Mouse (Mus musculus): ENCODE data around the gene Sp2. TPM values are rescaled to one million over a fixed set of nuclear protein-coding genes. Genes with fewer than 3 reads are reported as not detected.

The Sp2 gene
- polyA plus RNA-seq, 1 experiment from 2014 or later, result 17.3 TPM

- 3% methylated on average over 26 of the region's 27 CpGs for WGBS (ENCODE audit: insufficient replicate concordance)
- Histone ChIP-seq H3K4me3 (ENCODE audit: low read depth, low read length) (peak overlapping the region; percentile 48), H3K4me2 (peak overlapping the region; percentile 89), H3K4me1 (ENCODE audit: control insufficient read depth, insufficient read depth, low read length) (peaks cover 29% of the 10 kb centered on the region), H3K9me3 (replicated peaks; ENCODE audit: control insufficient read depth, low read length) (no peaks in the 10 kb centered on the region), H3K27ac (ENCODE audit: low read depth, low read length) (no peak overlapping the region), H3K27me3 (ENCODE audit: control insufficient read depth, insufficient read depth, low read length) (peaks cover 89% of the 10 kb centered on the region), H3K9ac (ENCODE audit: low read depth, low read length) (no peak overlapping the region), H3K36me3 (ENCODE audit: control insufficient read depth, insufficient read depth, low read length) (no peaks in the 10 kb centered on the region)
- no peak for ATAC-seq (replicated peaks; ENCODE audit: insufficient number of reproducible peaks, low FRiP score, low TSS enrichment)
These were observed 38.5 kb upstream of the Sp2 start for GRCm38 (mm10) chr11:97021121-97021765.

GRCm38 (mm10) chr11:97019345-97019708 is 36.6 kb upstream of the Sp2 start:
- no peak overlapping the region for H3K9ac ChIP-seq (ENCODE audit: low read depth, low read length)
- WGBS (ENCODE audit: insufficient replicate concordance), result 3% methylated on average over 13 of the region's 13 CpGs

GRCm38 (mm10) chr11:97018583-97019344 is 36.0 kb upstream of the Sp2 start:
- Histone ChIP-seq H3K36me3 (ENCODE audit: control insufficient read depth, insufficient read depth, low read length) (no peaks in the 10 kb centered on the region), H3K4me2 (peak overlapping the region; percentile 63), H3K27me3 (ENCODE audit: control insufficient read depth, insufficient read depth, low read length) (peaks cover 89% of the 10 kb centered on the region), H3K9ac (ENCODE audit: low read depth, low read length) (0 out of 2 replicates have a peak overlapping the region, but pooled peaks have one; percentile 22), H3K4me3 (ENCODE audit: low read depth, low read length) (peak overlapping the region; percentile 42), H3K4me1 (ENCODE audit: control insufficient read depth, insufficient read depth, low read length) (peaks cover 21% of the 10 kb centered on the region), H3K27ac (ENCODE audit: low read depth, low read length) (no peak overlapping the region), H3K9me3 (replicated peaks; ENCODE audit: control insufficient read depth, low read length) (no peaks in the 10 kb centered on the region)
- WGBS (ENCODE audit: insufficient replicate concordance), result 2% methylated on average over 54 of the region's 68 CpGs
- ATAC-seq (replicated peaks; ENCODE audit: insufficient number of reproducible peaks, low FRiP score, low TSS enrichment), result no peak

More at GRCm38 (mm10) chr11:97019345-97019708, 36.6 kb upstream of the Sp2 start:
- Histone ChIP-seq H3K4me3 (ENCODE audit: low read depth, low read length) (peak overlapping the region; percentile 42), H3K27ac (ENCODE audit: low read depth, low read length) (no peak overlapping the region), H3K9me3 (replicated peaks; ENCODE audit: control insufficient read depth, low read length) (no peaks in the 10 kb centered on the region), H3K36me3 (ENCODE audit: control insufficient read depth, insufficient read depth, low read length) (no peaks in the 10 kb centered on the region), H3K4me1 (ENCODE audit: control insufficient read depth, insufficient read depth, low read length) (peaks cover 21% of the 10 kb centered on the region), H3K4me2 (peak overlapping the region; percentile 63), H3K27me3 (ENCODE audit: control insufficient read depth, insufficient read depth, low read length) (peaks cover 92% of the 10 kb centered on the region)
- ATAC-seq (replicated peaks; ENCODE audit: insufficient number of reproducible peaks, low FRiP score, low TSS enrichment), result no peak

- H3K36me3 ChIP-seq (ENCODE audit: control insufficient read depth, insufficient read depth, low read length), result no peaks in the 10 kb centered on the region
- under 1% methylated on average over 36 of the region's 36 CpGs for WGBS (ENCODE audit: insufficient replicate concordance)
- peaks cover 21% of the 10 kb centered on the region for H3K4me1 ChIP-seq (ENCODE audit: control insufficient read depth, insufficient read depth, low read length)
- H3K4me2 ChIP-seq, result peak overlapping the region; percentile 63
- no peak overlapping the region for H3K9ac ChIP-seq (ENCODE audit: low read depth, low read length)
- peaks cover 80% of the 10 kb centered on the region for H3K27me3 ChIP-seq (ENCODE audit: control insufficient read depth, insufficient read depth, low read length)
- no peaks in the 10 kb centered on the region for H3K9me3 ChIP-seq (replicated peaks; ENCODE audit: control insufficient read depth, low read length)
- peak overlapping the region; percentile 42 for H3K4me3 ChIP-seq (ENCODE audit: low read depth, low read length)
- H3K27ac ChIP-seq (ENCODE audit: low read depth, low read length), result no peak overlapping the region
- ATAC-seq (replicated peaks; ENCODE audit: insufficient number of reproducible peaks, low FRiP score, low TSS enrichment), result no peak
These were observed 35.2 kb upstream of the Sp2 start for GRCm38 (mm10) chr11:97017696-97018582.

- Histone ChIP-seq H3K27me3 (ENCODE audit: control insufficient read depth, insufficient read depth, low read length) (peaks cover 73% of the 10 kb centered on the region), H3K4me1 (ENCODE audit: control insufficient read depth, insufficient read depth, low read length) (no peaks in the 10 kb centered on the region), H3K4me3 (ENCODE audit: low read depth, low read length) (no peak within 1 kb of the TSS), H3K4me2 (no peak within 1 kb of the TSS), H3K27ac (ENCODE audit: low read depth, low read length) (no peak within 1 kb of the TSS), H3K36me3 (ENCODE audit: control insufficient read depth, insufficient read depth, low read length) (no peaks in the 10 kb centered on the region), H3K9me3 (replicated peaks; ENCODE audit: control insufficient read depth, low read length) (no peaks in the 10 kb centered on the region), H3K9ac (ENCODE audit: low read depth, low read length) (no peak within 1 kb of the TSS)
- WGBS (ENCODE audit: insufficient replicate concordance), result 23% methylated on average over 8 of the region's 8 CpGs
- no peak for ATAC-seq (replicated peaks; ENCODE audit: insufficient number of reproducible peaks, low FRiP score, low TSS enrichment)
These were observed 30.4 kb upstream of the Sp2 start, which contains the start of gene Sp6 for GRCm38 (mm10) chr11:97013121-97013670. TSS of gene Sp6 (plus strand) at chr11:97013394.

- Histone ChIP-seq H3K4me2 (no peak overlapping the region), H3K27me3 (ENCODE audit: control insufficient read depth, insufficient read depth, low read length) (peaks cover 50% of the 10 kb centered on the region), H3K4me3 (ENCODE audit: low read depth, low read length) (no peak overlapping the region), H3K4me1 (ENCODE audit: control insufficient read depth, insufficient read depth, low read length) (no peaks in the 10 kb centered on the region), H3K9ac (ENCODE audit: low read depth, low read length) (no peak overlapping the region), H3K36me3 (ENCODE audit: control insufficient read depth, insufficient read depth, low read length) (no peaks in the 10 kb centered on the region), H3K9me3 (replicated peaks; ENCODE audit: control insufficient read depth, low read length) (no peaks in the 10 kb centered on the region), H3K27ac (ENCODE audit: low read depth, low read length) (no peak overlapping the region)
- 25% methylated on average over 8 of the region's 8 CpGs for WGBS (ENCODE audit: insufficient replicate concordance)
- no peak for ATAC-seq (replicated peaks; ENCODE audit: insufficient number of reproducible peaks, low FRiP score, low TSS enrichment)
These were observed 26.5 kb upstream of the Sp2 start for GRCm38 (mm10) chr11:97009198-97009790.

- no peak overlapping the region for H3K9ac ChIP-seq (ENCODE audit: low read depth, low read length)
- no peak for ATAC-seq (replicated peaks; ENCODE audit: insufficient number of reproducible peaks, low FRiP score, low TSS enrichment)
- no peak overlapping the region for H3K4me3 ChIP-seq (ENCODE audit: low read depth, low read length)
- no peak overlapping the region for H3K27ac ChIP-seq (ENCODE audit: low read depth, low read length)
- no peak overlapping the region for H3K4me2 ChIP-seq
- H3K4me1 ChIP-seq (ENCODE audit: control insufficient read depth, insufficient read depth, low read length), result no peaks in the 10 kb centered on the region
- WGBS (ENCODE audit: insufficient replicate concordance), result 50% methylated on average over 9 of the region's 9 CpGs
- no peaks in the 10 kb centered on the region for H3K36me3 ChIP-seq (ENCODE audit: control insufficient read depth, insufficient read depth, low read length)
- peaks cover 55% of the 10 kb centered on the region for H3K27me3 ChIP-seq (ENCODE audit: control insufficient read depth, insufficient read depth, low read length)
- no peaks in the 10 kb centered on the region for H3K9me3 ChIP-seq (replicated peaks; ENCODE audit: control insufficient read depth, low read length)
These were observed 24.5 kb upstream of the Sp2 start for GRCm38 (mm10) chr11:97007093-97007794.
